20 mouse cellular contexts compared by ENCODE assay signal in the genomic region with DNA sequence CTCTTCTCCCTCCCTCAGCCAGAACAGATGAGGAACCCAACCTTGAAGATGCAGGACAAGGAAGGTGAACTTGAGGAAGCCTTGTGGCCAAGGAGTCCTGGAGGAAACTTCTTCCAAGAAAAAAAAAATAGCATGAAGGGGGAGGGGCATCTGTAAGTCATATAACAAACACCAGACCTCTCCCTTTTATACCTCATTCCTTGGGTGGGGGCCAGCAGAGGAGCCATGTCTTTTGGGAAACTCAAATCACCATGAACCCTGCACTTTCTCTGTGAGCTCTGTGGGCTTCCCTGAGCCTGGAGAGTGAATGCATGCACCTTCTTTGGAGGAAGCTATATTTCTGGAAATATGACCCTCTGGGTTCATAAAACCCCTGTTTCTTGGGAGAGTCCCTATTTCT.
DNase-seq lines count a peak whose midpoint lies in the region; ATAC-seq and TF ChIP-seq lines count a peak whose summit lies in the region.
"Had no signal": no experiment of that assay in that cellular context is flagged by ENCODE, and none has a peak within 500 bp of the region (broad histone marks: within the 10 kb centered on the region; RNA-seq: fewer than 3 reads in every experiment).

No protein-coding gene starts in this region.

- H3K36me3 ChIP-seq in kidney, postnatal 0 days (ENCODE audit: insufficient read depth, low read length) = no peaks in the 10 kb centered on the region
- no peaks in the 10 kb centered on the region for H3K36me3 ChIP-seq in kidney, embryonic 16.5 days (ENCODE audit: insufficient read depth, low read length)
- no peaks in the 10 kb centered on the region for H3K36me3 ChIP-seq in embryonic facial prominence, embryonic 14.5 days (ENCODE audit: control insufficient read depth, insufficient read depth, low read length)
- no peaks in the 10 kb centered on the region for H3K36me3 ChIP-seq in stomach, embryonic 15.5 days
- H3K36me3 ChIP-seq: forebrain, embryonic 12.5 days; hindbrain, embryonic 13.5 days; liver, embryonic 15.5 days had no signal

- no peak overlapping the region for H3K4me2 ChIP-seq in kidney, postnatal 0 days (ENCODE audit: low read length)
- H3K4me2 ChIP-seq in kidney, embryonic 16.5 days (replicated peaks; ENCODE audit: low read depth, low read length) = no peak overlapping the region
- no peak overlapping the region for H3K4me2 ChIP-seq in embryonic facial prominence, embryonic 14.5 days (ENCODE audit: low read depth, low read length)
- no peak overlapping the region for H3K4me2 ChIP-seq in stomach, embryonic 15.5 days
- H3K4me2 ChIP-seq: forebrain, embryonic 12.5 days; hindbrain, embryonic 13.5 days; liver, embryonic 15.5 days had no signal

- no peak overlapping the region for H3K9ac ChIP-seq in kidney, postnatal 0 days (ENCODE audit: low read depth, low read length)
- H3K9ac ChIP-seq in kidney, embryonic 16.5 days (replicated peaks; ENCODE audit: low read length) = no peak overlapping the region
- H3K9ac ChIP-seq in embryonic facial prominence, embryonic 14.5 days (ENCODE audit: low read depth, low read length) = no peak overlapping the region
- H3K9ac ChIP-seq in stomach, embryonic 15.5 days = no peak overlapping the region
- H3K9ac ChIP-seq: forebrain, embryonic 12.5 days; hindbrain, embryonic 13.5 days; liver, embryonic 15.5 days had no signal

- no peak for TF ChIP-seq CTCF in kidney, postnatal 0 days (IDR thresholded peaks at IDR 0.05; ENCODE audit: low read depth)

- intact Hi-C loops in heart, postnatal 25 days (cut with DNase I) = no loop called here

- peaks cover 20% of the 10 kb centered on the region for H3K4me1 ChIP-seq in kidney, postnatal 0 days (replicated peaks; ENCODE audit: insufficient read depth, low read length)
- H3K4me1 ChIP-seq in kidney, embryonic 16.5 days (ENCODE audit: insufficient read depth, low read length) = peaks cover 46% of the 10 kb centered on the region
- peaks cover 39% of the 10 kb centered on the region for H3K4me1 ChIP-seq in embryonic facial prominence, embryonic 14.5 days (ENCODE audit: control insufficient read depth, insufficient read depth, low read length)
- H3K4me1 ChIP-seq in stomach, embryonic 15.5 days = peaks cover 41% of the 10 kb centered on the region

- peak; percentile 27 for DNase-seq in heart, postnatal 4 days
- DNase-seq in heart, postnatal 25 days (ENCODE audit: low spot score) = no peak
- DNase-seq in kidney, postnatal 0 days (ENCODE audit: low spot score) = peak; percentile 63
- DNase-seq in embryonic facial prominence, embryonic 14.5 days (ENCODE audit: low spot score) = peak; percentile 64
- DNase-seq in adrenal gland, adult 8-10 months = no peak
- DNase-seq: cerebellum, adult 9-10 months; gastrocnemius, postnatal 14 days; kidney, adult 9 months; lung, postnatal 10 days; right cerebral cortex, adult 18-20 months; thymus, postnatal 25 days had no signal

- no peaks in the 10 kb centered on the region for H3K27me3 ChIP-seq in kidney, postnatal 0 days (ENCODE audit: insufficient read depth, low read length)
- no peaks in the 10 kb centered on the region for H3K27me3 ChIP-seq in kidney, embryonic 16.5 days (ENCODE audit: insufficient read depth, low read length)
- H3K27me3 ChIP-seq in embryonic facial prominence, embryonic 14.5 days (replicated peaks; ENCODE audit: control insufficient read depth, insufficient read depth, low read length) = peaks cover 8% of the 10 kb centered on the region; the same call in 1 of the 2 replicates
- no peaks in the 10 kb centered on the region for H3K27me3 ChIP-seq in stomach, embryonic 15.5 days (replicated peaks)
- H3K27me3 ChIP-seq: hindbrain, embryonic 13.5 days had no signal

- no peak overlapping the region for H3K4me3 ChIP-seq in kidney, postnatal 0 days (replicated peaks; ENCODE audit: low read depth, low read length)
- H3K4me3 ChIP-seq in kidney, embryonic 16.5 days (ENCODE audit: low read length) = no peak overlapping the region
- H3K4me3 ChIP-seq in embryonic facial prominence, embryonic 14.5 days (ENCODE audit: low read depth, low read length) = no peak overlapping the region
- H3K4me3 ChIP-seq in stomach, embryonic 15.5 days (replicated peaks) = no peak overlapping the region
- H3K4me3 ChIP-seq: forebrain, embryonic 12.5 days; hindbrain, embryonic 13.5 days; layer of hippocampus, adult 2 months; left cerebral cortex, adult 2 months; liver, embryonic 15.5 days; megakaryocyte, embryonic 14.5 days had no signal

- ATAC-seq in kidney, postnatal 0 days (replicated peaks; ENCODE audit: low FRiP score, low read depth) = no peak
- ATAC-seq in kidney, embryonic 16.5 days (ENCODE audit: low FRiP score, low TSS enrichment) = no peak
- no peak for ATAC-seq in embryonic facial prominence, embryonic 14.5 days (ENCODE audit: low read depth)
- ATAC-seq in stomach, embryonic 15.5 days (ENCODE audit: insufficient read depth, low FRiP score, low read depth) = no peak; the same call in 1 of the 2 replicates
- ATAC-seq: midbrain, embryonic 16.5 days had no signal

- no peaks in the 10 kb centered on the region for H3K9me3 ChIP-seq in kidney, postnatal 0 days (replicated peaks; ENCODE audit: low read length)
- H3K9me3 ChIP-seq in kidney, embryonic 16.5 days (ENCODE audit: low read length) = no peaks in the 10 kb centered on the region
- no peaks in the 10 kb centered on the region for H3K9me3 ChIP-seq in embryonic facial prominence, embryonic 14.5 days (ENCODE audit: control insufficient read depth, low read length)
- no peaks in the 10 kb centered on the region for H3K9me3 ChIP-seq in stomach, embryonic 15.5 days
- H3K9me3 ChIP-seq: forebrain, embryonic 12.5 days; hindbrain, embryonic 13.5 days; liver, embryonic 15.5 days had no signal

- no peak overlapping the region for H3K27ac ChIP-seq in kidney, postnatal 0 days
- H3K27ac ChIP-seq in kidney, embryonic 16.5 days (ENCODE audit: low read length) = no peak overlapping the region; the same call in 1 of the 2 replicates
- H3K27ac ChIP-seq in embryonic facial prominence, embryonic 14.5 days (replicated peaks; ENCODE audit: low read depth, low read length) = no peak overlapping the region
- H3K27ac ChIP-seq in stomach, embryonic 15.5 days = peak overlapping the region; percentile 56
- H3K27ac ChIP-seq: forebrain, embryonic 12.5 days; hindbrain, embryonic 13.5 days; layer of hippocampus, adult 2 months; left cerebral cortex, adult 2 months; liver, embryonic 15.5 days had no signal

Comparison
In these comparisons a context has a peak if more than half of its experiments do, and no peak if none do; other contexts are left out.
1. DNase-seq: peak in heart, postnatal 4 days (single experiment), kidney, postnatal 0 days (single experiment) and embryonic facial prominence, embryonic 14.5 days (single experiment); none in heart, postnatal 25 days (single experiment) and adrenal gland, adult 8-10 months (single experiment).